Mouse (Mus musculus) Patski (cell line): ENCODE results near the gene Ppp4r3a. TPM values are rescaled to one million over a fixed set of nuclear protein-coding genes. Genes with fewer than 3 reads are reported as not detected.

Experiments used
- ATAC-seq: fragments of 100-300 bp; one replicate; pipeline ENCODE4 v1.8.0; 2021
- CTCF ChIA-PET: fragments of 350-600 bp; sonication (Branson Sonifier 250); formaldehyde crosslinking; loops from one replicate; lab custom pipeline; 2022; ENCODE audit warnings: inconsistent platforms; lab: Charles Lee
- POLR2A ChIA-PET: fragments of 350-600 bp; sonication (Branson Sonifier 250); formaldehyde crosslinking; loops from one replicate; lab custom pipeline; 2022; ENCODE audit warnings: antibody characterized with exemption, inconsistent platforms; lab: Charles Lee
- DNase-seq: peaks from one replicate; pipeline ENCODE4 v3.0.0-alpha.2; 2011; ENCODE audit warnings: low read depth, low spot score
- H3K27me3 ChIP-seq: fragments of 371-371 bp; one replicate; pipeline ENCODE4 v1.5.1; 2021
- CTCF ChIP-seq: fragments of 100-300 bp; IDR thresholded peaks from one replicate; pipeline ENCODE4 v1.5.1; 2021
- in situ Hi-C: fragments of 300-500 bp; cut with MboI; formaldehyde crosslinking; loops from 3 replicates; pipeline ENCODE4 v1.11.1; 2018; ENCODE audit warnings: low pct_unique_long_range_greater_than_20kb, mixed read lengths
- polyA plus RNA-seq: library from polyadenylated mRNA; unstranded; gene quantifications from one replicate; pipeline ENCODE4 v1.2.3, GENCODE M21; 2021

Ppp4r3a gene
- polyA plus RNA-seq, 1 experiment from 2014 or later = 54.0 TPM

GRCm38 (mm10) chr12:100993146-100993545 is 90.4 kb downstream of the Ppp4r3a start:
- DNase-seq = no peak
- no peaks in the 10 kb centered on the region for H3K27me3 ChIP-seq
- no peak for TF ChIP-seq CTCF
- ATAC-seq = no peak
- POLR2A ChIA-PET = no interaction called here
- CTCF ChIA-PET = no interaction called here
- in situ Hi-C loops = no loop called here

- POLR2A ChIA-PET = no interaction called here
- CTCF ChIA-PET = interaction anchor here (1.5 kb wide), 1 partner anchor 39 kb away, joined by 4 read pairs; no protein-coding TSS in a partner anchor
- H3K27me3 ChIP-seq = no peaks in the 10 kb centered on the region
- in situ Hi-C loops = no loop called here
- no peak for TF ChIP-seq CTCF
- no peak for ATAC-seq
- DNase-seq = no peak
Measured at GRCm38 (mm10) chr12:100992505-100992904, 91.0 kb downstream of the Ppp4r3a start.

DNA sequence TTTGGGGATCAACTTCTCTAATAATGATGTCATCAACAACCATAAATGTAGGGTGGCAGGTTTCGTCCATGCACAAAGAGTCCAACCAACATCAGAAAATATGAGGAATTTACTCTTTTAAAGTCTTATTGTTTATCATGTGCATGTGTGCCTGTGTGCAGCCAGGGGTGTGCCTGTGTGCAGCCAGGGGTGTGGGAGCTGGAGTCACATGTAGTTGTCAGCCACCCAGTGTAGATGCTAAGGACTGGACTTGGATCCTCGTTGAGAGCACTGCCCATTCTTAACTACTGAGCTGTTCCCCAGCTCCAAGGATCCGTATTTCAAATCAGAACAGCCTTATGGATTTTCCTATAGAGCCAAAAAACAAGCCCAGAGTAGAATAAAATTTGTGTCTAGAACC is 92.4 kb downstream of the Ppp4r3a start:
- ChIA-PET POLR2A (no interaction called here), CTCF (interaction anchor here (1.0 to 1.3 kb wide), 3 partner anchors 11 to 36 kb away, joined by 3 to 4 read pairs (median 3); no protein-coding TSS in a partner anchor)
- DNase-seq (no peak), ATAC-seq (no peak)
- in situ Hi-C loops = no loop called here
- H3K27me3 ChIP-seq = no peaks in the 10 kb centered on the region
- TF ChIP-seq CTCF = no peak

DNA sequence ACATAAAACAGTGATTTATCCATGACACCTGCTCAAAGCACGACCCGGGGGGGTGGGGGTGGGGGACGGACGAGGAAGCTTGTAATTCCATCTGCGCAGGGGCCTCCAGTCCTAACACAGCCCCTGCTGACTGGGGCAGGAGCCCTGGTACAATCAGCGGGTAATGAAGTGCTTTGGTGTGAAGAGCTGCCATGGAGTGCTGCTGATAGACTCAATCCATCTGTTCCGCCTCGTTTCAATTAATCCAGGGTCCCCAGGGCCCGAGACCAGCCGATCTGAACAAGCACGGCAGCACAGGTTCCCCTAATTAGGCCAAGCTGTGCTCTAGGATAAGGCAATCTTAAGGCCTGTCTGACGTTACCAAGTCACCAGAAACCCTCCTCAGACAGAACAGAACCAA is 93.2 kb downstream of the Ppp4r3a start:
- in situ Hi-C loops = no loop called here
- ChIA-PET POLR2A (interaction anchor here (0.6 kb wide), 1 partner anchor 15 kb away, joined by 4 read pairs; no protein-coding TSS in a partner anchor), CTCF (interaction anchor here (1.1 to 1.3 kb wide), 2 partner anchors 10 to 32 kb away, joined by 3 to 4 read pairs; no protein-coding TSS in a partner anchor)
- TF ChIP-seq CTCF = no peak
- ATAC-seq (no peak), DNase-seq (no peak)
- no peaks in the 10 kb centered on the region for H3K27me3 ChIP-seq

- H3K27me3 ChIP-seq = no peaks in the 10 kb centered on the region
- ATAC-seq (no peak), DNase-seq (no peak)
- ChIA-PET CTCF (interaction anchor here (1.1 to 1.3 kb wide), 2 partner anchors 10 to 32 kb away, joined by 3 to 4 read pairs; no protein-coding TSS in a partner anchor), POLR2A (interaction anchor here (0.6 kb wide), 1 partner anchor 16 kb away, joined by 4 read pairs; no protein-coding TSS in a partner anchor)
- in situ Hi-C loops = no loop called here
- no peak for TF ChIP-seq CTCF
Measured at GRCm38 (mm10) chr12:100989780-100990288, 93.7 kb downstream of the Ppp4r3a start.

Other genes starting within 250 kb of the Ppp4r3a start
- 0.08 TPM for gene Gpr68, start 175.5 kb downstream of the Ppp4r3a start, polyA plus RNA-seq
- gene Ccdc88c, start 54.6 kb downstream of the Ppp4r3a start, polyA plus RNA-seq = 9.8 TPM